Mouse (Mus musculus): Measurements from ENCODE around the gene Foxd3. TPM values are rescaled to one million over a fixed set of nuclear protein-coding genes. Genes with fewer than 3 reads are reported as not detected.
"Not testable (repeated sequence)": the region's sequence is repeated elsewhere in the genome, so short reads cannot be mapped to it uniquely, and the experiment has no call there.

Gene Foxd3
- polyA plus RNA-seq (2012; rRNA removed): not detected in 2 replicates

DNA sequence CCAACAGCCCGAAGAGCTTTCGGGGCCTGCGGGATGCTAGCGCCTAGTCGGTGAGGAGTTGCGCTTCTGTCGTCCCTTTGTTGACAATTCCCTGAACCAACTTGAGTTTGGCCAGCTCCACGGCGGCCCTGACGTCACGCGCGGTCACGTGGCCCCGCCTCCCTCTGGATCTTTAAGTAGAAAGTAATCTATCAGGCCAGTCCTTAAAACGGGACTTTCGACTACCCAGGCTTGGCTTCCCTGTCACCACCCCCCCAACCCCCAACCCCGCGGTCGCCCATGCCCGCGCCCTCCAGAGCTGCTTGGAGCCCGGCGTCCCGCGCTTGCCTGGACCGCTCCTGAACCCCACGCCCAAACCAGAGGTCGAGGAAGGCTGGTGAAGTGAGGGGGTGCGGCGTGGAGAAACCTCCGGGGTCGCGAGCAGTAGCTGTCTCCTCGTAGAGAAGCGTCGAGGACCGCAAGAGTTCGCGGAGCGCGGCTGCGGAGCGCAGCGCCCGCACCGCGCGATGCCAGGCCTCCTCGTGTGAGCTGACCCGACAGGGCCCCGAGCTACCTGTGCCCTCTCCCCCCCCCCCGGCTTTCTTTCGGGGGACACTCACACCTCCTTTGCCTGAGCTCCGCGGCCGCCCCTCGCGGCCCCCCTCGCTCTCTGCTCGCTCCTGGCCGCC lies at the start of gene Foxd3:
TSS of gene Foxd3 (plus strand) at position 363 of the 668 bp plus-strand sequence.
- no peak within 1 kb of the TSS for H3K4me3 ChIP-seq (ENCODE audit: insufficient read depth, low read length)
- no peak for TF ChIP-seq CTCF (IDR thresholded peaks at IDR 0.05; ENCODE audit: extremely low read depth, insufficient read depth, low read length)
- no peak for TF ChIP-seq POLR2A (IDR thresholded peaks at IDR 0.05; ENCODE audit: extremely low read depth, insufficient read depth, low read length)

DNA sequence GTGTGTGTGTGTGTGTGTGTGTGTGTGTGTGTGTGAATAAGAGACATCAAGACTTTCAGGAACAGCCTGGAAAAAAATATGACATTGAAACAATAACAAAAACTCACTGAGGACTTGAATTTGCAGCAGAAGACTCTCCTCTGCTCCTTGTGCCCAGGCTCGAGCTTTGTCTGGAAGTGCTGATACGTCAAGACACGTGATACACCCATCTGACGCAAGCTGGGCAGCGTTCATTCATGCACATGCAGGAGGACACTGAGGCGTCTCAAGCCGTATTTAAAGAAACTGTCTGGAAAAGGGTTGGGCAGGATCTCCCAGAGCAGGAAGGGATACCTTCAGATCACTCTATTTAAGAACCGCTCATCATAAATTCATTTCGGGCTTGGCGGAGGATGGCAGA lies 43.9 kb upstream of the Foxd3 start:
- no peak overlapping the region for H3K4me3 ChIP-seq (ENCODE audit: insufficient read depth, low read length)
- H3K4me1 ChIP-seq (ENCODE audit: control insufficient read depth, insufficient read depth, low read length): no peaks in the 10 kb centered on the region
- H3K27ac ChIP-seq (ENCODE audit: insufficient read depth, low read length): no peak overlapping the region
- no peak for TF ChIP-seq CTCF (IDR thresholded peaks at IDR 0.05; ENCODE audit: extremely low read depth, insufficient read depth, low read length)
- no peak for TF ChIP-seq POLR2A (IDR thresholded peaks at IDR 0.05; ENCODE audit: extremely low read depth, insufficient read depth, low read length)

More for the DNA sequence above, at the start of gene Foxd3:
- Histone ChIP-seq H3K27ac (ENCODE audit: insufficient read depth, low read length) (no peak within 1 kb of the TSS), H3K4me1 (ENCODE audit: control insufficient read depth, insufficient read depth, low read length) (no peaks in the 10 kb centered on the region)

GRCm38 (mm10) chr4:99612609-99613350 lies 43.3 kb upstream of the Foxd3 start:
- no peak for TF ChIP-seq POLR2A (IDR thresholded peaks at IDR 0.05; ENCODE audit: extremely low read depth, insufficient read depth, low read length)
- H3K4me1 ChIP-seq (ENCODE audit: control insufficient read depth, insufficient read depth, low read length): no peaks in the 10 kb centered on the region
- no peak overlapping the region for H3K4me3 ChIP-seq (ENCODE audit: insufficient read depth, low read length)
- H3K27ac ChIP-seq (ENCODE audit: insufficient read depth, low read length): no peak overlapping the region

GRCm38 (mm10) chr4:99626047-99626844 lies 29.9 kb upstream of the Foxd3 start:
- TF ChIP-seq POLR2A (IDR thresholded peaks at IDR 0.05; ENCODE audit: extremely low read depth, insufficient read depth, low read length) (no peak), CTCF (IDR thresholded peaks at IDR 0.05; ENCODE audit: extremely low read depth, insufficient read depth, low read length) (no peak)
- H3K4me1 ChIP-seq (ENCODE audit: control insufficient read depth, insufficient read depth, low read length): no peaks in the 10 kb centered on the region
- H3K4me3 ChIP-seq (ENCODE audit: insufficient read depth, low read length): no peak overlapping the region
- H3K27ac ChIP-seq (ENCODE audit: insufficient read depth, low read length): no peak overlapping the region

DNA sequence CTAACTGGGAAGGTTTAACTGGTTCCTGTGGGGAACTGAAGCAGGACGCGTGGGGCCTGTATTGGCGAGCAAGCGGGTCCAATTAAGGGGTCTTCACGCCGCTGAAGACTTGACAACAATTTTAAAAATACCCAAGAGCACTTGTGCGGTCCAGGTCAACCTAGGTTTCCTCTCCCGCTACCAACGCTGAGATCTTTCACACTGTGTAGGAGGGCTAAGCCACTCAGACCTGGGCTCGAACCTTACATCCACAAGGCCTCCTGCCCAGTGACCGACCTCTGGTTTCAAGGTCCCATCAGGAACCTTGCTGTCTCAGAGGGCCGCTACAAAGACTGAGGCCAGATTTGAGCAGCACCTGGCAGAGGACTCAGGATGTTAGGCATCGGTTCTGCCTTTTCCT lies 29.0 kb upstream of the Foxd3 start:
- Histone ChIP-seq H3K4me1 (ENCODE audit: control insufficient read depth, insufficient read depth, low read length) (no peaks in the 10 kb centered on the region), H3K27ac (ENCODE audit: insufficient read depth, low read length) (no peak overlapping the region), H3K4me3 (ENCODE audit: insufficient read depth, low read length) (no peak overlapping the region)
- TF ChIP-seq CTCF (IDR thresholded peaks at IDR 0.05; ENCODE audit: extremely low read depth, insufficient read depth, low read length): no peak
- no peak for TF ChIP-seq POLR2A (IDR thresholded peaks at IDR 0.05; ENCODE audit: extremely low read depth, insufficient read depth, low read length)

DNA sequence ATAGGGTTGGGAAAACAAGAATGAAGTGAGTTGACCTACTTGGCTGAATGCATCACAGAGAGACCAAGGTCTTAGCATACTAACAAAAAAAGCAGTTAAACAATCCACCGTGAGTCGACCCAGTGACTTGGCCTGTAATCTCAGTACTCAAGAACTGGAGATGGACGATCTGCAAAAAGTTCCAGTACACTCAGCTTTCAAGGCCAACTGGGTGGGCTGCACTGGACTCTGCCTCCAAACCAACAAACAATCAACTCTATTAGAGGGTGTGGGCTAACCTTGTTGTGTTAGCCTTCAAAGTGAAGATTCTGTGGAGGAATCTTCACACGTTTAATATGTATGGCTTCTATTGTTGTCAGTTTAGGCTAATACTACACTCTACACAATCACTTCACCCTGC lies 20.1 kb upstream of the Foxd3 start:
- no peak overlapping the region for H3K4me3 ChIP-seq (ENCODE audit: insufficient read depth, low read length)
- TF ChIP-seq POLR2A (IDR thresholded peaks at IDR 0.05; ENCODE audit: extremely low read depth, insufficient read depth, low read length) (no peak), CTCF (IDR thresholded peaks at IDR 0.05; ENCODE audit: extremely low read depth, insufficient read depth, low read length) (no peak)
- no peak overlapping the region for H3K27ac ChIP-seq (ENCODE audit: insufficient read depth, low read length)
- no peaks in the 10 kb centered on the region for H3K4me1 ChIP-seq (ENCODE audit: control insufficient read depth, insufficient read depth, low read length)

DNA sequence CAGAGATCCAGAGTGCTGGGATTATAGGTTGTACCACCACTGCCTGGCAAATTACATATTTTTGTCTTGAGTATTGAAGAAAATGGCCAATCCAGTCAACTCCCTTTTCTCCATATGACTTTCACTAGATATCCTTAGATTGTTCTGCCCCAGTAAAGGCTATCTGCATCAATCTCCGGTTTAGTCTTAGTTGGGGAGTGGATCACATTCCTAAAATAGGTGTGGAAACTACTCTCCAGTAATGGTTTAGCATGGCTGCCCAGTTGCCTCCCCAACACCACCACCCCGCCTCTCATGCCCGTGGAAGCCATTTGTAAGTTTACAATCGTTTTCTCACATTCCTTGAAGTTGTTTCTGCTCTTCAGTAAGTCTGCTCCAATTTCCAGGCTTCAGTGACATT lies 19.4 kb upstream of the Foxd3 start:
- no peak overlapping the region for H3K4me3 ChIP-seq (ENCODE audit: insufficient read depth, low read length)
- TF ChIP-seq CTCF (IDR thresholded peaks at IDR 0.05; ENCODE audit: extremely low read depth, insufficient read depth, low read length): no peak
- TF ChIP-seq POLR2A (IDR thresholded peaks at IDR 0.05; ENCODE audit: extremely low read depth, insufficient read depth, low read length): no peak
- no peak overlapping the region for H3K27ac ChIP-seq (ENCODE audit: insufficient read depth, low read length)
- no peaks in the 10 kb centered on the region for H3K4me1 ChIP-seq (ENCODE audit: control insufficient read depth, insufficient read depth, low read length)

- H3K4me3 ChIP-seq (ENCODE audit: insufficient read depth, low read length); H3K4me1 ChIP-seq (ENCODE audit: control insufficient read depth, insufficient read depth, low read length); H3K27ac ChIP-seq (ENCODE audit: insufficient read depth, low read length): not testable (repeated sequence)
Measured at GRCm38 (mm10) chr4:99640619-99641018, 15.5 kb upstream of the Foxd3 start.

DNA sequence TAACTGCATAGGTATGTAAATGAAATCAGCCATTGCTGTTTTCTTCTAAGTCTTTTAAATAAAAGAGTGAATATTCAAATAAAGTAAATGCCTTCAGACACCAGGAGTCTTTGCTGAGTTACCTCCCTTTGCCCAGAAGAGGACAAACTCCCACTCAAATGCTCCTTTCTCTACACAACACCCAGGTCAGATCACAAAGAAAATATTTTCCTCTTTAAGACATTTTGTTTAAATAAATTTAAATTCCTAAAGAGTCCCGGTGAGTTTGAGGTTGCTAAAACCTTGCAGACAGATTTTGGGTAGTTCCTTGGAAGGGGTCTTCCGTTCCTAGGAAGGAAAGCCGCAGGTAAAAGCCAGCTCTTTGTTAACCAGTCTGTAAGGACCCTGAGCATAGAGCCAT lies 14.2 kb upstream of the Foxd3 start:
- Histone ChIP-seq H3K4me3 (ENCODE audit: insufficient read depth, low read length) (no peak overlapping the region), H3K27ac (ENCODE audit: insufficient read depth, low read length) (no peak overlapping the region), H3K4me1 (ENCODE audit: control insufficient read depth, insufficient read depth, low read length) (no peaks in the 10 kb centered on the region)
- TF ChIP-seq CTCF (IDR thresholded peaks at IDR 0.05; ENCODE audit: extremely low read depth, insufficient read depth, low read length): no peak
- no peak for TF ChIP-seq POLR2A (IDR thresholded peaks at IDR 0.05; ENCODE audit: extremely low read depth, insufficient read depth, low read length)
